Mouse (Mus musculus): Measurements from ENCODE around the gene Pigv. TPM values are rescaled to one million over a fixed set of nuclear protein-coding genes. Genes with fewer than 3 reads are reported as not detected.

The Pigv gene
- total and polyA plus RNA-seq, 2 experiments from 2014 or later = 11.3 to 14.0 TPM

GRCm38 (mm10) chr4:133686512-133686911 is 14.1 kb upstream of the Pigv start:
- H3K4me1 ChIP-seq (ENCODE audit: insufficient read depth, low read length) = no peaks in the 10 kb centered on the region
- H3K4me3 ChIP-seq (ENCODE audit: low read length) = no peak overlapping the region
- WGBS = 85% methylated on average over 11 of the region's 11 CpGs
- DNase-seq (ENCODE audit: low spot score) (no peak), ATAC-seq (no peak)
- H3K36me3 ChIP-seq (ENCODE audit: insufficient read depth, low read length) = peaks cover 90% of the 10 kb centered on the region
- H3K9ac ChIP-seq (replicated peaks; ENCODE audit: low read length) = no peak overlapping the region
- no peaks in the 10 kb centered on the region for H3K27me3 ChIP-seq (ENCODE audit: insufficient read depth, low read length)
- H3K27ac ChIP-seq = no peak overlapping the region
- H3K4me2 ChIP-seq (ENCODE audit: low read depth, low read length) = no peak overlapping the region
- H3K9me3 ChIP-seq (ENCODE audit: low read length) = no peaks in the 10 kb centered on the region
- no peak for TF ChIP-seq CTCF (IDR thresholded peaks at IDR 0.05; ENCODE audit: low read depth)

GRCm38 (mm10) chr4:133680206-133680786 is 7.8 kb upstream of the Pigv start:
- H3K27me3 ChIP-seq (ENCODE audit: insufficient read depth, low read length) = no peaks in the 10 kb centered on the region
- peak; percentile 8; the same call in 1 of the 2 replicates for ATAC-seq
- no peak for TF ChIP-seq CTCF (IDR thresholded peaks at IDR 0.05; ENCODE audit: low read depth)
- peak overlapping the region; percentile 48 for H3K27ac ChIP-seq
- 68% methylated on average over 14 of the region's 14 CpGs for WGBS
- no peak overlapping the region for H3K4me3 ChIP-seq (ENCODE audit: low read length)
- H3K4me1 ChIP-seq (ENCODE audit: insufficient read depth, low read length) = no peaks in the 10 kb centered on the region
- no peak overlapping the region for H3K4me2 ChIP-seq (ENCODE audit: low read depth, low read length)
- no peak overlapping the region for H3K9ac ChIP-seq (replicated peaks; ENCODE audit: low read length)
- DNase-seq (ENCODE audit: low spot score) = no peak
- H3K9me3 ChIP-seq (ENCODE audit: low read length) = no peaks in the 10 kb centered on the region
- H3K36me3 ChIP-seq (ENCODE audit: insufficient read depth, low read length) = peaks cover 51% of the 10 kb centered on the region

- no peaks in the 10 kb centered on the region for H3K4me1 ChIP-seq (ENCODE audit: insufficient read depth, low read length)
- H3K4me2 ChIP-seq (ENCODE audit: low read depth, low read length) = no peak overlapping the region
- H3K9me3 ChIP-seq (ENCODE audit: low read length) = no peaks in the 10 kb centered on the region
- H3K27ac ChIP-seq = no peak overlapping the region
- H3K9ac ChIP-seq (replicated peaks; ENCODE audit: low read length) = no peak overlapping the region
- no peak overlapping the region for H3K4me3 ChIP-seq (ENCODE audit: low read length)
- WGBS = 87% methylated on average over 7 of the region's 7 CpGs
- ATAC-seq = no peak
- TF ChIP-seq CTCF (IDR thresholded peaks at IDR 0.05; ENCODE audit: low read depth) = no peak
- DNase-seq (ENCODE audit: low spot score) = no peak
- peaks cover 44% of the 10 kb centered on the region for H3K36me3 ChIP-seq (ENCODE audit: insufficient read depth, low read length)
- H3K27me3 ChIP-seq (ENCODE audit: insufficient read depth, low read length) = no peaks in the 10 kb centered on the region
These were observed 7.2 kb upstream of the Pigv start for GRCm38 (mm10) chr4:133679629-133680028.

GRCm38 (mm10) chr4:133677266-133677665 is 4.8 kb upstream of the Pigv start:
- Histone ChIP-seq H3K4me2 (ENCODE audit: low read depth, low read length) (no peak overlapping the region), H3K36me3 (ENCODE audit: insufficient read depth, low read length) (peaks cover 23% of the 10 kb centered on the region; the same call in 1 of the 2 replicates), H3K9me3 (ENCODE audit: low read length) (no peaks in the 10 kb centered on the region), H3K4me3 (ENCODE audit: low read length) (no peak overlapping the region), H3K9ac (replicated peaks; ENCODE audit: low read length) (no peak overlapping the region), H3K27me3 (ENCODE audit: insufficient read depth, low read length) (no peaks in the 10 kb centered on the region), H3K27ac (no peak overlapping the region), H3K4me1 (ENCODE audit: insufficient read depth, low read length) (peaks cover 4% of the 10 kb centered on the region; the same call in 1 of the 2 replicates)
- WGBS = 77% methylated on average over 7 of the region's 7 CpGs
- DNase-seq (ENCODE audit: low spot score) (no peak), ATAC-seq (no peak)
- TF ChIP-seq CTCF (IDR thresholded peaks at IDR 0.05; ENCODE audit: low read depth) = no peak

- WGBS = 20% methylated on average over 3 of the region's 3 CpGs
- Histone ChIP-seq H3K27me3 (ENCODE audit: insufficient read depth, low read length) (no peaks in the 10 kb centered on the region), H3K4me1 (ENCODE audit: insufficient read depth, low read length) (peaks cover 4% of the 10 kb centered on the region; the same call in 1 of the 2 replicates), H3K36me3 (ENCODE audit: insufficient read depth, low read length) (peaks cover 12% of the 10 kb centered on the region; the same call in 1 of the 2 replicates), H3K9ac (replicated peaks; ENCODE audit: low read length) (no peak overlapping the region), H3K27ac (peak overlapping the region; percentile 94; the same call in 1 of the 2 replicates), H3K4me3 (ENCODE audit: low read length) (no peak overlapping the region), H3K9me3 (ENCODE audit: low read length) (no peaks in the 10 kb centered on the region), H3K4me2 (ENCODE audit: low read depth, low read length) (no peak overlapping the region)
- TF ChIP-seq CTCF (IDR thresholded peaks at IDR 0.05; ENCODE audit: low read depth) = no peak
- no peak for DNase-seq (ENCODE audit: low spot score)
- no peak for ATAC-seq
These were observed 3.7 kb upstream of the Pigv start for GRCm38 (mm10) chr4:133676189-133676588.

GRCm38 (mm10) chr4:133675594-133676016 is 3.2 kb upstream of the Pigv start:
- H3K4me2 ChIP-seq (ENCODE audit: low read depth, low read length) = no peak overlapping the region
- DNase-seq (ENCODE audit: low spot score) (peak; percentile 87), ATAC-seq (peak; percentile 77)
- 2% methylated on average over 5 of the region's 5 CpGs for WGBS
- no peak overlapping the region for H3K4me3 ChIP-seq (ENCODE audit: low read length)
- peak overlapping the region; percentile 94 for H3K27ac ChIP-seq
- no peaks in the 10 kb centered on the region for H3K9me3 ChIP-seq (ENCODE audit: low read length)
- H3K4me1 ChIP-seq (ENCODE audit: insufficient read depth, low read length) = peaks cover 8% of the 10 kb centered on the region
- H3K9ac ChIP-seq (replicated peaks; ENCODE audit: low read length) = no peak overlapping the region
- peaks cover 7% of the 10 kb centered on the region; the same call in 1 of the 2 replicates for H3K36me3 ChIP-seq (ENCODE audit: insufficient read depth, low read length)
- no peaks in the 10 kb centered on the region for H3K27me3 ChIP-seq (ENCODE audit: insufficient read depth, low read length)
- no peak for TF ChIP-seq CTCF (IDR thresholded peaks at IDR 0.05; ENCODE audit: low read depth)

GRCm38 (mm10) chr4:133674331-133674695 is 1.9 kb upstream of the Pigv start:
- Histone ChIP-seq H3K9me3 (ENCODE audit: low read length) (no peaks in the 10 kb centered on the region), H3K9ac (replicated peaks; ENCODE audit: low read length) (no peak overlapping the region), H3K4me3 (ENCODE audit: low read length) (no peak overlapping the region), H3K4me2 (ENCODE audit: low read depth, low read length) (peak overlapping the region; percentile 86), H3K36me3 (ENCODE audit: insufficient read depth, low read length) (no peaks in the 10 kb centered on the region), H3K27me3 (ENCODE audit: insufficient read depth, low read length) (no peaks in the 10 kb centered on the region), H3K27ac (peak overlapping the region; percentile 94; the same call in 1 of the 2 replicates), H3K4me1 (ENCODE audit: insufficient read depth, low read length) (peaks cover 12% of the 10 kb centered on the region)
- DNase-seq (ENCODE audit: low spot score) (no peak), ATAC-seq (no peak)
- WGBS = 61% methylated on average over 8 of the region's 8 CpGs
- no peak for TF ChIP-seq CTCF (IDR thresholded peaks at IDR 0.05; ENCODE audit: low read depth)
